Mouse (Mus musculus) stomach, embryonic 16.5 days (tissue): ENCODE results near the gene Lcor. TPM values are rescaled to one million over a fixed set of nuclear protein-coding genes. Genes with fewer than 3 reads are reported as not detected.

ENCODE experiments used
- ATAC-seq: fragments of 200-750 bp; cut with Nextera tagmentation; 2 replicates; pipeline ENCODE4 v1.8.0; 2017; ENCODE audit warnings: moderate number of reproducible peaks, moderate TSS enrichment; ENCODE audit not compliant: insufficient read depth, low FRiP score
- H3K27ac ChIP-seq: fragments of 300-500 bp; sonication (generic); 2 replicates; pipeline ENCODE4 v1.5.1; 2014; ENCODE audit warnings: low read length
- H3K27me3 ChIP-seq: fragments of 300-500 bp; sonication (generic); 2 replicates; pipeline ENCODE4 v1.6.1; 2014; ENCODE audit warnings: low read length, control low read depth, mixed read lengths; ENCODE audit not compliant: control insufficient read depth, insufficient read depth
- H3K36me3 ChIP-seq: fragments of 300-500 bp; sonication (generic); 2 replicates; pipeline ENCODE4 v1.6.1; 2014; ENCODE audit warnings: low read length; ENCODE audit not compliant: control insufficient read depth, insufficient read depth
- H3K4me1 ChIP-seq: fragments of 300-500 bp; sonication (generic); 2 replicates; pipeline ENCODE4 v1.6.1; 2014; ENCODE audit warnings: low read length, control low read depth, mixed read lengths; ENCODE audit not compliant: control insufficient read depth, insufficient read depth
- H3K4me2 ChIP-seq: fragments of 300-500 bp; sonication (generic); 2 replicates; pipeline ENCODE4 v1.6.1; 2014; ENCODE audit warnings: low read depth, low read length, mixed read lengths
- H3K4me3 ChIP-seq: fragments of 300-500 bp; sonication (generic); replicated peaks from 2 replicates; pipeline ENCODE4 v1.5.1; 2014; ENCODE audit warnings: mild to moderate bottlenecking, low read length
- H3K9ac ChIP-seq: fragments of 300-500 bp; sonication (generic); 2 replicates; pipeline ENCODE4 v1.6.1; 2014; ENCODE audit warnings: low read length
- H3K9me3 ChIP-seq: fragments of 300-500 bp; sonication (generic); replicated peaks from 2 replicates; pipeline ENCODE4 v1.6.1; 2016; ENCODE audit warnings: low read length, control low read depth; ENCODE audit not compliant: control insufficient read depth
- WGBS: fragments of 180-500 bp; shearing (Covaris S2); extraction: QIAGEN DNeasy Blood & Tissue Kit; methylation state at CpG from one replicate; pipeline ENCODE4 v1.1.7; 2014; 5-methylcytosine and 5-hydroxymethylcytosine counted together
- microRNA-seq: library from miRNA; unstranded; fragments of <30 nt; microRNA quantifications from one replicate; pipeline ENCODE4, GENCODE M21; 2016
- polyA plus RNA-seq: library from polyadenylated mRNA; unstranded; fragments of >200 nt; fragmentation: Nextera tagmentation; extraction: Ambion mirVana; gene quantifications from 2 replicates; pipeline ENCODE4 v1.2.1, GENCODE M21; 2015

Lcor gene
- polyA plus RNA-seq, 1 experiment from 2014 or later = 17.3 TPM

DNA sequence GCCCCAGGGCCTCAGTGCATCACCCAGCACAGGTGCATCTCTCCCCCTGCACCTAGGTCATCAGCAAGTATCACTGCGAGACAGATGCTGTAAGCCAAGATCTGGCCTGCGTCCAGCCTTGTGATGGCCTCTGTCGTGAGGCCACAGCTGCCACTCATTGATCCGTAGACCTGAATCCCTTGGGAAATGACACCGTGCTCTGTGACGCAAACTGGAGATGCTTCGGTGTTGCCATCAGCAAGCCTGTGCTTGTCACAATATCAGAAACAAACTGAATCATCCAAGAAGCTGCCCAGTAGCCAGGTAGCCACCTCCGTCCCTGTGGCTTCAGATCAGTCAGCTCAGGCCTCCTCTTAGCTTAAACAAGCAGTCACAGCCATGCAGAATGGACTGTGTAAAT lies 107.2 kb downstream of the Lcor start:
- H3K36me3 ChIP-seq = no peaks in the 10 kb centered on the region; the same call in 1 of the 2 replicates
- no peaks in the 10 kb centered on the region for H3K27me3 ChIP-seq
- H3K4me3 ChIP-seq = no peak overlapping the region
- no peaks in the 10 kb centered on the region for H3K4me1 ChIP-seq
- WGBS = 87% methylated on average over 8 of the region's 8 CpGs
- H3K27ac ChIP-seq = no peak overlapping the region
- no peaks in the 10 kb centered on the region for H3K9me3 ChIP-seq
- H3K4me2 ChIP-seq = no peak overlapping the region
- no peak overlapping the region for H3K9ac ChIP-seq
- ATAC-seq = no peak

DNA sequence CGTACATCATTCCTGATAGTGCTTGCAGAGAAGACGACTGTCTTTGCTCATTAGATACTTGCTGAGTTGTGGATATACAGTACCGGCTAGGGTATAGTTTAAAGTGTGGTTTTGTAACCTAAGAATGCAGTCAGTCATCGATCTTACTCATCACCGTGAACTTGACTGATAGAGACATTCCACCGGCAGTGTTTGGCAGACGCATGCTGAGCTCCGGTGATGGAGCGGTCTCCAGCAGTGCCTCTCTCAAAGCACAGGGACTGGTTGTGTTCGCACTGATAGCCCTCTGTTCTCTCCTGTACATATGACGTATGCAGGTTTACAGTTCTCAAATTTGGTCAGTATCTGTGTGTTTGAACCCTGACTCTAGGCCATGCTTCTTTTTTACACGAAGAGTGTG lies 109.4 kb downstream of the Lcor start:
- H3K9ac ChIP-seq = no peak overlapping the region
- H3K27me3 ChIP-seq = no peaks in the 10 kb centered on the region
- WGBS = 74% methylated on average over 12 of the region's 12 CpGs
- no peak overlapping the region for H3K27ac ChIP-seq
- H3K4me3 ChIP-seq = no peak overlapping the region
- no peaks in the 10 kb centered on the region for H3K36me3 ChIP-seq
- no peaks in the 10 kb centered on the region; the same call in 1 of the 2 replicates for H3K4me1 ChIP-seq
- H3K4me2 ChIP-seq = no peak overlapping the region
- no peak for ATAC-seq
- no peaks in the 10 kb centered on the region for H3K9me3 ChIP-seq

DNA sequence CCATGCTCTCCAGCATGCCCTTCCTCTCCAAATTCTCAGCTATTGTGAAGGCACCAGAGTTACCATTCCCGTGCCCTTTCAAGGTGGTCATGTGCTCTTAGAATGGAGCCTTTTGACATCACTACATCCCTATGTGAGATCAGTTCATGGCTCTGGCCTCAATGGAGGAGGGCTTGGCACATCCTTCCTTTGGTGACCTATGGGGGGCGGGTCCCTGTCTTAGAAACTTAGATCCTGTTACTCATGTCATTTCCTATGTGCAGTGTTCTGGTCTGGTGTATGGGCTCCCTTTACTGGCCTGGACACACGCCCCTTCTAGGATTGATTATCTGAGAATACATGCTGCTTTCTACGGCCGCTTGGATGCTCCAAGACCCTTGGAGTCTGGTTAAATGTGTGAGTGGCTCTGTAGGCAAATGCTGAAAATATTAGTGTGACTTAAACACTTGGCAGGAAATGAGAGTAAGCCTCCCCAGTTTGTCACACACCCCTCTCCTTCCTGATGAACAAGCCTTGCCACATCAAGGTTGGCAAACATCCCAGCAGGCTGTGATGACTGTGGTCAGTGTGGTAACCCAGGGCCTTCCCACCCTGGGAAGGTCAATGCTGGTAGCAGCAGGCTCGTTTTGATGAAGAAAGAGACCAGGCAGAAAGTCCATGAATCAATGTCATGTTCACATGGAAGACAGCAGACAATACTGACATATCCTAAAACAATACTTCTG lies 114.9 kb downstream of the Lcor start:
- Histone ChIP-seq H3K27ac (no peak overlapping the region), H3K9ac (no peak overlapping the region), H3K36me3 (no peaks in the 10 kb centered on the region), H3K9me3 (no peaks in the 10 kb centered on the region), H3K27me3 (no peaks in the 10 kb centered on the region), H3K4me2 (no peak overlapping the region), H3K4me1 (no peaks in the 10 kb centered on the region; the same call in 1 of the 2 replicates), H3K4me3 (no peak overlapping the region)
- WGBS = 71% methylated on average over 6 of the region's 6 CpGs
- peak; percentile 56; the same call in 1 of the 2 replicates for ATAC-seq

DNA sequence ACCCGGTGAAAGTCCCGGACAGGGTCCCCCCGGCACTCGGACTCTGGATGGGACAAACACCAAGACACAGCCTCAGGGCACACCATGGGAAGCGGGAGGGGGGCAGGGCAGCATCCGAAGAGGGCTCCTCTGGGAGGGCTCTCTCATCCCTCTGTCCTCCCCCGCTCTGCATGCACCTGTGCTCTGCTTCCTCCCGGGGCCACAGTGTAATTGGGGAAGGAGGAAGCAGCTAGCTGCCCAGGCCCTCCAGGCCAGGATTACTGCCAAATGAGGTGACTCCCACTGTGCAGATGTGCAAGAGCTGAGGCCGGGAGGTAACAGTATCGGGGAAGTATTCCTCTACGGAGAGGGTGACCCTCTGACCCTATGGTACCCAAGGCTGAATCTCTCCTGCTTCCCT lies 118.2 kb downstream of the Lcor start:
- no peaks in the 10 kb centered on the region for H3K36me3 ChIP-seq
- H3K4me2 ChIP-seq = no peak overlapping the region
- H3K9ac ChIP-seq = no peak overlapping the region
- ATAC-seq = no peak
- no peak overlapping the region for H3K4me3 ChIP-seq
- H3K4me1 ChIP-seq = no peaks in the 10 kb centered on the region
- no peak overlapping the region for H3K27ac ChIP-seq
- H3K9me3 ChIP-seq = no peaks in the 10 kb centered on the region
- H3K27me3 ChIP-seq = no peaks in the 10 kb centered on the region
- 67% methylated on average over 11 of the region's 11 CpGs for WGBS

DNA sequence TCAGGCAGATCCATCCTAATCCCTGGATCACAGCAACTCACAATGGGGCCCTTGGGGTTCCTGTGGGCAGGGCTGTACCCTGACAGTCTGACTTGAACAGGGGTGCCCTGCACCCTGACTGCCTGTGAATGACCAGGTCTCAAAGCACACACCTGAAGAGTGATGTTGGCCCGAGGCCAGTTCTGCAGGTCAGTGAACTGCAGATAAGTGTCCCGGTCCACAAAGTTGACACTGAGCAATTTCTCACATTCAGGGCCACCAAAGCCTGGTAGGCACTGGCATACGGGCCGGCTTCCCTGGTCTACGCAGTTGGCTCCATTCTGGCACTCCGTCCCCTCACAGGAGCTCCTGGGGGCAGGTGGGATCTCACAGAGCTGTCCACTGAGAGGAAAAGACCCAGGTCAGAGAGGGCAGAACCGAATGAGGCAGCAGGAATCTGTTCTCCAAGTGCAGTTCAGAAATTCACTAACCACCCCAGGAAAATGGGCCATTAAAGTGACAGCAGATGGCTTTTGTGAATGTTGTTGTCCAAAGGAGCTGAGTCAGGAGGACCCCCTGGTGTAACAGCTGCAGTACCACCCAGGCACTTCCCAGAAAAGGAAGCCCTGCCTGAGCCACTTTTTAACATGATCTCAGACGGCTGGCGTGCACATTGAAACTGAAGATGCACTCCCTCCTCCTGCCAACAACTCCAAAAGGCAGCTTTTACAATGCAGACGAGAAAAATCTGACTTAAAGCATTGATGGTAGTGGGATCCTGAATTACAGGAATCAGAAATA lies 124.0 kb downstream of the Lcor start:
- no peaks in the 10 kb centered on the region for H3K4me1 ChIP-seq
- no peaks in the 10 kb centered on the region for H3K36me3 ChIP-seq
- no peak overlapping the region for H3K4me3 ChIP-seq
- peak; percentile 44; the same call in 1 of the 2 replicates for ATAC-seq
- no peak overlapping the region for H3K4me2 ChIP-seq
- H3K27ac ChIP-seq = no peak overlapping the region
- H3K27me3 ChIP-seq = no peaks in the 10 kb centered on the region
- H3K9me3 ChIP-seq = no peaks in the 10 kb centered on the region
- WGBS = 72% methylated on average over 10 of the region's 10 CpGs
- H3K9ac ChIP-seq = no peak overlapping the region

DNA sequence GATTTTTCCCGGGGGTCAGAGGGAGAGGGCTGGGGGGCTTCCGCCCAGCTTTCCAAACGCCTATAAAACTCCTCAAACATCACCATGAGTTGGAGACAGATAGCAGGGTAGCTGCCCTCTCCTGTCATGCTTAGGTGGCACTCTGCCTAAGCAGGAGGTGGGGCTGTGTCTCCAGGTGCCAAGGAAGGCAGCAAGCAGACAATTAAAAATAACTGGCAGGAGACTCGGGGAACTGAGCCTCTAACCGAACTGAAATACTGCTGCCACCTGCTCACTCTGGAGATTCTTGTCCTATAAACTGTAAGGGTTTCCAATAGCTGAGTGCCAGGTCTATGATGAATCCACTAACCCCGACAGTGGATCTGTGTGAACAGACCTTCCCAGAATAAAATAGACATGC lies 129.2 kb downstream of the Lcor start:
- Histone ChIP-seq H3K9me3 (no peaks in the 10 kb centered on the region), H3K27ac (no peak overlapping the region), H3K4me2 (no peak overlapping the region), H3K36me3 (no peaks in the 10 kb centered on the region), H3K4me1 (no peaks in the 10 kb centered on the region), H3K27me3 (no peaks in the 10 kb centered on the region), H3K4me3 (no peak overlapping the region), H3K9ac (no peak overlapping the region)
- 75% methylated on average over 6 of the region's 6 CpGs for WGBS
- no peak for ATAC-seq

Small RNA genes lying within 50 kb of the gene (microRNA-seq; reads per million reads assigned to microRNA genes)
- not detected for gene Mir8091

Other genes starting within 250 kb of the Lcor start
- gene Tm9sf3, start 218.6 kb upstream of the Lcor start, polyA plus RNA-seq = 136 and 151 TPM in 2 replicates
- 8.3 and 8.6 TPM in 2 replicates for gene Pik3ap1, start 97.5 kb upstream of the Lcor start, polyA plus RNA-seq
- 1.8 and 1.9 TPM in 2 replicates for gene Gm340, start 99.7 kb downstream of the Lcor start, polyA plus RNA-seq